8 mouse cellular contexts compared by ENCODE assay signal in genomic region chr10:54074247-54074608, GRCm38 (mm10). TPM values are rescaled to one million over a fixed set of nuclear protein-coding genes. Genes with fewer than 3 reads are reported as not detected.
A peak's percentile ranks its signal among the peaks of the same experiment; 100 is the strongest.
DNase-seq lines count a peak whose midpoint lies in the region; ATAC-seq lines count a peak whose summit lies in the region.

No protein-coding gene starts in this region.

- H3K27ac ChIP-seq in embryonic facial prominence, embryonic 13.5 days, result no peak overlapping the region
- H3K27ac ChIP-seq in hindbrain, embryonic 16.5 days (ENCODE audit: low read depth, low read length), result no peak overlapping the region; the same call in 1 of the 2 replicates

- DNase-seq in adrenal gland, adult 8-10 months, result peak; percentile 12
- DNase-seq in adrenal gland, postnatal 25 days, result no peak
- DNase-seq in B cell, adult 2 months, result peak; percentile 56 to 58
- DNase-seq in lung, postnatal 36 days, result peak; percentile 24
- DNase-seq in thymus, postnatal 10 days (ENCODE audit: low spot score in 2 of 2), result peak; percentile 49 to 54
- no peak for DNase-seq in right cerebral cortex, postnatal 14 days

- peak overlapping the region; percentile 99 for H3K4me2 ChIP-seq in embryonic facial prominence, embryonic 13.5 days
- H3K4me2 ChIP-seq in hindbrain, embryonic 16.5 days (ENCODE audit: low read length), result peak overlapping the region; percentile 99

- H3K9me3 ChIP-seq in embryonic facial prominence, embryonic 13.5 days, result no peaks in the 10 kb centered on the region
- no peaks in the 10 kb centered on the region for H3K9me3 ChIP-seq in hindbrain, embryonic 16.5 days (ENCODE audit: control insufficient read depth, low read length)

- H3K9ac ChIP-seq in embryonic facial prominence, embryonic 13.5 days, result peak overlapping the region; percentile 80
- peak overlapping the region; percentile 79 for H3K9ac ChIP-seq in hindbrain, embryonic 16.5 days (ENCODE audit: low read depth, low read length)

- H3K4me1 ChIP-seq in embryonic facial prominence, embryonic 13.5 days, result peaks cover 18% of the 10 kb centered on the region; the same call in 1 of the 2 replicates
- peaks cover 5% of the 10 kb centered on the region for H3K4me1 ChIP-seq in hindbrain, embryonic 16.5 days (ENCODE audit: control insufficient read depth, insufficient read depth, low read depth, low read length)

- peak overlapping the region; percentile 74 for H3K4me3 ChIP-seq in embryonic facial prominence, embryonic 13.5 days
- peak overlapping the region; percentile 88 for H3K4me3 ChIP-seq in hindbrain, embryonic 16.5 days (ENCODE audit: low read length)

- ATAC-seq in embryonic facial prominence, embryonic 13.5 days (ENCODE audit: insufficient number of reproducible peaks, insufficient read depth, low FRiP score, low TSS enrichment, low read depth), result no peak
- ATAC-seq in hindbrain, embryonic 16.5 days, result no peak

- no peaks in the 10 kb centered on the region for H3K36me3 ChIP-seq in embryonic facial prominence, embryonic 13.5 days
- H3K36me3 ChIP-seq in hindbrain, embryonic 16.5 days (ENCODE audit: control insufficient read depth, insufficient read depth, low read length), result no peaks in the 10 kb centered on the region

- peaks cover 15% of the 10 kb centered on the region for H3K27me3 ChIP-seq in embryonic facial prominence, embryonic 13.5 days
- no peaks in the 10 kb centered on the region for H3K27me3 ChIP-seq in hindbrain, embryonic 16.5 days (replicated peaks; ENCODE audit: control insufficient read depth, insufficient read depth, low read length)

- 1% methylated on average over 14 of the region's 14 CpGs for WGBS in embryonic facial prominence, embryonic 13.5 days
- WGBS in hindbrain, embryonic 16.5 days, result 1% methylated on average over 14 of the region's 14 CpGs

RNA-seq across cellular contexts. Expression of gene Man1a, which starts 2.2 kb away (rescaled TPM):
- total RNA-seq in adrenal gland, adult 8-10 months (2022), result 100 to 1,000 TPM in 2 of 4 experiments, 10 to 100 TPM in 2; 21.9 to 151 (median 82.6) TPM
- total RNA-seq in adrenal gland, postnatal 25 days (2021), result 112 and 126 TPM in 2 replicates
- polyA plus RNA-seq in embryonic facial prominence, embryonic 13.5 days (2015; fragmentation: Nextera tagmentation; extraction: Ambion mirVana), result 4.0 and 4.8 TPM in 2 replicates
- polyA plus RNA-seq in hindbrain, embryonic 16.5 days (2015; fragmentation: Nextera tagmentation; extraction: Ambion mirVana), result 4.1 and 4.2 TPM in 2 replicates

Comparison
In these comparisons a context has a peak if more than half of its experiments do, and no peak if none do; other contexts are left out.
1. DNase-seq: peak in adrenal gland, adult 8-10 months (single experiment), B cell, adult 2 months (2 of 2), lung, postnatal 36 days (single experiment) and thymus, postnatal 10 days (2 of 2); none in adrenal gland, postnatal 25 days (single experiment) and right cerebral cortex, postnatal 14 days (single experiment).